Mouse (Mus musculus) adrenal gland, postnatal 4 days (tissue): ENCODE measurements around the gene Anapc13. TPM values are rescaled to one million over a fixed set of nuclear protein-coding genes. Genes with fewer than 3 reads are reported as not detected.

Source experiments
- DNase-seq, 2 experiments: peaks; one replicate each; pipeline ENCODE4 v3.0.0; 2021 to 2022; ENCODE audit warnings: low spot score in 2 of 2, mixed read lengths in 2 of 2
- long read RNA-seq, 2 experiments: library from polyadenylated mRNA; stranded (forward); transcript quantifications; one replicate each; pipeline ENCODE4 v2.0.0; 2021
- total RNA-seq, 2 experiments: library from RNA; stranded (reverse); gene quantifications; 2 replicates each; pipeline ENCODE4 v1.2.3; 2021

Anapc13 gene
- 100 to 1,000 TPM; 238 to 248 TPM for total RNA-seq
- long read RNA-seq, experiment 1, transcript Anapc13-204 (3 exons, 589 nt) = major isoform, 137 of 146 reads
- long read RNA-seq, experiment 1, partial matches to known transcripts = 5 of 146 reads
- long read RNA-seq, experiment 1, other reads (novel, unspliced or antisense) = 0 of 146 reads
- long read RNA-seq, experiment 2, transcript Anapc13-204 (3 exons, 589 nt) = major isoform, 112 of 127 reads
- long read RNA-seq, experiment 2, partial matches to known transcripts = 9 of 127 reads
- long read RNA-seq, experiment 2, other reads (novel, unspliced or antisense) = 3 of 127 reads

- peak; percentile 93 to 96 for DNase-seq
Observed at GRCm38 (mm10) chr9:102625983-102626838, at the start of gene Anapc13, which contains the start of gene Cep63. Gene Anapc13, plus strand, starts transcription at chr9:102626296. Gene Cep63, minus strand, starts transcription at chr9:102626534.

- DNase-seq = no peak
Observed at GRCm38 (mm10) chr9:102577480-102577879, 48.6 kb upstream of the Anapc13 start.

- no peak for DNase-seq
Observed at GRCm38 (mm10) chr9:102581921-102582469, 44.1 kb upstream of the Anapc13 start.

GRCm38 (mm10) chr9:102587347-102587746 lies 38.7 kb upstream of the Anapc13 start:
- DNase-seq = no peak

- DNase-seq = no peak
Observed at GRCm38 (mm10) chr9:102594667-102595393, 31.3 kb upstream of the Anapc13 start.

- DNase-seq = no peak
Observed at GRCm38 (mm10) chr9:102595662-102596436, 30.2 kb upstream of the Anapc13 start.

- DNase-seq = no peak
Observed at GRCm38 (mm10) chr9:102601187-102601586, 24.9 kb upstream of the Anapc13 start.

- no peak for DNase-seq
Observed at GRCm38 (mm10) chr9:102601666-102602065, 24.4 kb upstream of the Anapc13 start.

GRCm38 (mm10) chr9:102605162-102605561 lies 20.9 kb upstream of the Anapc13 start:
- DNase-seq = no peak

GRCm38 (mm10) chr9:102607471-102607870 lies 18.6 kb upstream of the Anapc13 start:
- DNase-seq = no peak

GRCm38 (mm10) chr9:102609221-102609620 lies 16.9 kb upstream of the Anapc13 start:
- no peak for DNase-seq

GRCm38 (mm10) chr9:102615071-102615470 lies 11.0 kb upstream of the Anapc13 start:
- DNase-seq = no peak

GRCm38 (mm10) chr9:102616267-102616666 lies 9.8 kb upstream of the Anapc13 start:
- no peak for DNase-seq

GRCm38 (mm10) chr9:102621385-102621784 lies 4.7 kb upstream of the Anapc13 start:
- DNase-seq = no peak

- DNase-seq = peak in 1 of 2 experiments; percentile 27
Observed at GRCm38 (mm10) chr9:102622192-102622857, 3.8 kb upstream of the Anapc13 start.

- no peak for DNase-seq
Observed at GRCm38 (mm10) chr9:102622876-102623275, 3.2 kb upstream of the Anapc13 start.

GRCm38 (mm10) chr9:102623581-102623980 lies 2.5 kb upstream of the Anapc13 start:
- no peak for DNase-seq

- no peak for DNase-seq
Observed at GRCm38 (mm10) chr9:102625401-102625982, 604 bp upstream of the Anapc13 start.

GRCm38 (mm10) chr9:102626839-102627225 lies 736 bp downstream of the Anapc13 start:
- DNase-seq = no peak
